Mouse (Mus musculus) stomach, postnatal 0 days (tissue): ENCODE measurements at regions not wholly inside any gene's neighbourhood (a gene's known extent, or its start where the extent isn't known, plus 50 kb on each side); places are given as distances from the start of the nearest gene placed in this dataset.

Experiments used
- ATAC-seq: fragments of 200-750 bp; cut with Nextera tagmentation; 2 replicates; pipeline ENCODE4 v1.8.0; 2017; ENCODE audit not compliant: low FRiP score, low TSS enrichment
- DNase-seq: peaks from one replicate; pipeline ENCODE4 v3.0.0-alpha.2; 2016; ENCODE audit warnings: low spot score
- H3K27ac ChIP-seq: fragments of 300-500 bp; sonication (generic); replicated peaks from 2 replicates; pipeline ENCODE4 v1.5.1; 2014; ENCODE audit warnings: mild to moderate bottlenecking, control low read depth
- H3K27me3 ChIP-seq: fragments of 300-500 bp; sonication (generic); 2 replicates; pipeline ENCODE4 v1.6.1; 2014; ENCODE audit warnings: low read length; ENCODE audit not compliant: control insufficient read depth, insufficient read depth
- H3K36me3 ChIP-seq: fragments of 300-500 bp; sonication (generic); 2 replicates; pipeline ENCODE4 v1.6.1; 2014; ENCODE audit warnings: low read length, mixed read lengths; ENCODE audit not compliant: control insufficient read depth, insufficient read depth
- H3K4me1 ChIP-seq: fragments of 300-500 bp; sonication (generic); replicated peaks from 2 replicates; pipeline ENCODE4 v1.6.1; 2014; ENCODE audit warnings: antibody characterized with exemption; ENCODE audit not compliant: control insufficient read depth, insufficient read depth
- H3K4me2 ChIP-seq: fragments of 300-500 bp; sonication (generic); replicated peaks from 2 replicates; pipeline ENCODE4 v1.6.1; 2014; ENCODE audit warnings: low read depth, mild to moderate bottlenecking, control low read depth, moderate library complexity
- H3K4me3 ChIP-seq: fragments of 300-500 bp; sonication (generic); 2 replicates; pipeline ENCODE4 v1.5.1; 2014; ENCODE audit warnings: low read depth, low read length, control low read depth
- H3K9ac ChIP-seq: fragments of 300-500 bp; sonication (generic); 2 replicates; pipeline ENCODE4 v1.6.1; 2014; ENCODE audit warnings: mild to moderate bottlenecking, low read length, control low read depth, mixed read lengths
- H3K9me3 ChIP-seq: fragments of 300-500 bp; sonication (generic); 2 replicates; pipeline ENCODE4 v1.6.1; 2016; ENCODE audit warnings: low read length; ENCODE audit not compliant: control insufficient read depth
- CTCF ChIP-seq: IDR thresholded peaks from 2 replicates; pipeline ENCODE4 v1.5.1; 2016; ENCODE audit warnings: antibody characterized with exemption, low read depth, mild to moderate bottlenecking, moderate library complexity
- EP300 ChIP-seq: optimal IDR thresholded peaks from 2 replicates; pipeline ENCODE3; 2016; ENCODE audit warnings: antibody characterized with exemption
- WGBS: fragments of 180-500 bp; shearing (Covaris S2); extraction: QIAGEN DNeasy Blood & Tissue Kit; methylation state at CpG from one replicate; pipeline ENCODE4 v1.1.7; 2014; 5-methylcytosine and 5-hydroxymethylcytosine counted together

DNA sequence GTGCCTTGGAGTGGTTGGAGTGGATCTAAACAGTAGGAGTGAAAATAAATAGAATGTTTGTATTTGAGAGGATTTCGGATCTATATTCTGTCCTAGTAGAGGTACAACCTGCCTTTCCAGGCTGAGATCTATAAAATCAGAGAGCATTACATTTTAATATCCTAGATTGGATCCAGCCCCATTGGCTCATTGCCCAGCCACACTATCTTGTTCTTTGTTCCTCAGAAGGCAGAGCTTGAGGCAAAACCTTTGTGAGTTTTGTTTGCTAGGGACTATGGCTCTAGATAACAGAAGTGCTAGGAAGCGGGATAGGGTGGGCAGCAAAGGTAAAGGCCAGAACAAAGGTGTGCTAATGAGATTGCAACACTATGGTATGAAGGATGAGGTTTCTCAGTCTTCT is 78.7 kb upstream of the Cntln start:
- DNase-seq, result no peak
- WGBS, result 76% methylated on average over 2 of the region's 2 CpGs

GRCm38 (mm10) chr4:84793156-84793919 is 90.8 kb upstream of the Cntln start:
- 73% methylated on average over 10 of the region's 10 CpGs for WGBS
- no peaks in the 10 kb centered on the region for H3K4me1 ChIP-seq
- no peak overlapping the region for H3K27ac ChIP-seq
- ATAC-seq, result no peak
- DNase-seq, result no peak
- H3K9me3 ChIP-seq, result no peaks in the 10 kb centered on the region
- no peak overlapping the region for H3K4me3 ChIP-seq
- no peak overlapping the region for H3K9ac ChIP-seq
- TF ChIP-seq CTCF, result no peak
- no peak for TF ChIP-seq EP300
- H3K27me3 ChIP-seq, result no peaks in the 10 kb centered on the region
- H3K36me3 ChIP-seq, result no peaks in the 10 kb centered on the region
- no peak overlapping the region for H3K4me2 ChIP-seq

More for the DNA sequence above, 78.7 kb upstream of the Cntln start:
- no peak for ATAC-seq
- TF ChIP-seq CTCF, result no peak
- no peak for TF ChIP-seq EP300
- no peak overlapping the region for H3K4me3 ChIP-seq
- no peaks in the 10 kb centered on the region for H3K27me3 ChIP-seq
- no peak overlapping the region for H3K27ac ChIP-seq
- no peak overlapping the region for H3K4me2 ChIP-seq
- H3K9me3 ChIP-seq, result no peaks in the 10 kb centered on the region
- no peaks in the 10 kb centered on the region for H3K36me3 ChIP-seq
- H3K9ac ChIP-seq, result no peak overlapping the region
- H3K4me1 ChIP-seq, result no peaks in the 10 kb centered on the region

DNA sequence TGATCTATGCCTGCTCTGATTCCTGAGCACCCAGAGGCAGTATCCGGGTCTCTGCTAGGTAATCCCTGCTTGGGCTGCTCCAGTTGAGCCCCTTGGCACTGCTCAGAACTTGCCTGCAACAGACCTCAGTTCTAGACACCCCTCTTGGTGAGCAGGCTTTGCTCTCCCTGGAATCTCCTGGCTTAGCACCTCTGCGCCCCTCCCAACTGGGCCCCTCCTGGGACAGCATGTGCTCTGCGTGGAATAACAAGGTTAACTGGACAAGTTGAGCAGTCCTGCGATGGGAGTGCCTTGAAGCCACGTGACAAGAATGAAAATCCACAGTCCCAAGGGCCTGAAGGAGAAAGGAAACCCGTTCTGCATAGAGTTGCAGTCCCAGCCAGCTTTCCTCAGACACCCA is 97.5 kb upstream of the Cntln start:
- H3K27ac ChIP-seq, result 0 out of 2 replicates have a peak overlapping the region, but pooled peaks have one; percentile 24
- WGBS, result 38% methylated on average over 6 of the region's 6 CpGs
- no peaks in the 10 kb centered on the region for H3K27me3 ChIP-seq
- H3K4me3 ChIP-seq, result no peak overlapping the region
- no peak for TF ChIP-seq EP300
- TF ChIP-seq CTCF, result no peak
- H3K9ac ChIP-seq, result no peak overlapping the region
- peaks cover 5% of the 10 kb centered on the region; the same call in 1 of the 2 replicates for H3K4me1 ChIP-seq
- H3K4me2 ChIP-seq, result no peak overlapping the region
- no peaks in the 10 kb centered on the region for H3K9me3 ChIP-seq
- DNase-seq, result peak; percentile 27
- no peaks in the 10 kb centered on the region for H3K36me3 ChIP-seq
- ATAC-seq, result peak; percentile 74

- H3K4me3 ChIP-seq, result no peak overlapping the region
Measured at GRCm38 (mm10) chr4:84768161-84768560, 93.1 kb upstream of the Bnc2 start.

DNA sequence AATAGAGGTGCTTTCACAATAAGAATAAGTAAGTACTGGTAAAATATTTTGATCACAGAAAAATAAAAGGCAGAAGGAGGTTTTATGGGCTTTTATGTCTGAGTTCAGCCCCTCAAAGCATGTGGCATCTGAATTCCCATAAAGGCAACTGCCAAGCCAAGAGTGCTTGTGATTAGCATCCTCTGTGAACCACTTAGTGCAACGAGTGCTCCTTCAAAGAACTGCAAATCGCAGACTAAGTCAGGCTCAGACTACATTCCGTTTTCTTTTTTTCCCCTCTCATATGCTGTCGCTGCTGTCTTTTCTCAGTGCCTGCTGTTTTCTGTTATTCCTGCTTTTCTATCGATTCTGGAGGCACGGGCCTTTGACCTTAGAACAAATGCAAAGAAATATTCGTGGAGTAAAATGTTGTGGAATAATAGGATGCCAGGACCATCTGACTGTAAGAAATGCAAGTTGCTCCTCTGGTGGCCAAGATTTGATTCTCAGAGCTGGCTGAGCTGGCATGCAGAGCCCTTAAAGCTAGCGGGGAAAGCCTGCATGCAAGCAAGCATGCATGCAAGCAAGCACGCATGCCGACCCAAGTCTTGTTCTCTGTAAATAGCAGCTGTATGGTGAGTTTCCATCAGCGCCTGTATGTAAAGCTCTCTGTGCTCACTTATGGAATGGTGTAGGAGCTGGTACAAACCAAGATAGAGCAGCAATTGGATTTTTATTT is 91.8 kb upstream of the Bnc2 start:
- H3K4me1 ChIP-seq, result no peaks in the 10 kb centered on the region
- no peaks in the 10 kb centered on the region for H3K9me3 ChIP-seq
- DNase-seq, result no peak
- H3K9ac ChIP-seq, result no peak overlapping the region
- ATAC-seq, result no peak
- no peaks in the 10 kb centered on the region for H3K36me3 ChIP-seq
- WGBS, result 78% methylated on average over 11 of the region's 11 CpGs
- no peak overlapping the region for H3K27ac ChIP-seq
- no peak overlapping the region for H3K4me3 ChIP-seq
- H3K4me2 ChIP-seq, result no peak overlapping the region
- H3K27me3 ChIP-seq, result no peaks in the 10 kb centered on the region
- TF ChIP-seq CTCF (no peak), EP300 (no peak)

More at GRCm38 (mm10) chr4:84768161-84768560, 93.1 kb upstream of the Bnc2 start:
- no peaks in the 10 kb centered on the region for H3K9me3 ChIP-seq
- H3K4me2 ChIP-seq, result peak overlapping the region; percentile 48
- H3K9ac ChIP-seq, result no peak overlapping the region
- H3K27me3 ChIP-seq, result no peaks in the 10 kb centered on the region
- H3K36me3 ChIP-seq, result no peaks in the 10 kb centered on the region
- WGBS, result 4% methylated on average over 11 of the region's 11 CpGs
- no peak overlapping the region for H3K27ac ChIP-seq
- peak; percentile 29 for DNase-seq
- no peak for ATAC-seq
- H3K4me1 ChIP-seq, result no peaks in the 10 kb centered on the region
- TF ChIP-seq EP300, result no peak
- peak; percentile 27; the same call in 1 of the 2 replicates for TF ChIP-seq CTCF

DNA sequence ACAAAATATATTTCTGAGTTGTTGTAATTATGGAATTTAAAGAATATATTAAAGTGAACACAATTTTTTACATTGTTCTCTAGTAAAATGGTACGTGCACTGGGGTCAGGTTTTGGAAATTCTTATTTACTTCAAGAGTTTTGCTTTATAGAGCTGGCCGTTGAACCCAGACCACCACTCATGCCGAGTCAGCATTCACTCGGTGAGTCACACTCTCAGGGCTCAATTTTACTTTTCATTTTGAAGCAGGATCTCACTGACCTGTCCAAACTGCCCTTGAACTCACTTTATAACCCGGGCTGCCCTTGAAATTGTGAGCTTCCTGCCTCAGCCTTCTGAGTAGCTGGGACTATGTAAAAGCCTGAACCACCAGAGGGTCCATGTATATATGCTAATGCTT is 82.1 kb upstream of the Bnc2 start:
- Histone ChIP-seq H3K27me3 (no peaks in the 10 kb centered on the region), H3K9me3 (no peaks in the 10 kb centered on the region), H3K9ac (no peak overlapping the region), H3K4me2 (no peak overlapping the region), H3K27ac (no peak overlapping the region), H3K4me3 (no peak overlapping the region), H3K4me1 (0 out of 2 replicates have a peak, but pooled peaks cover 2% of the 10 kb centered on the region), H3K36me3 (no peaks in the 10 kb centered on the region)
- no peak for DNase-seq
- ATAC-seq, result no peak
- 91% methylated on average over 5 of the region's 5 CpGs for WGBS
- TF ChIP-seq EP300 (no peak), CTCF (no peak)
